Mouse (Mus musculus): ENCODE data around the gene Dnm3. TPM values are rescaled to one million over a fixed set of nuclear protein-coding genes. Genes with fewer than 3 reads are reported as not detected.
A peak's percentile ranks its signal among the peaks of the same experiment; 100 is the strongest.
"Not testable (repeated sequence)": the region's sequence is repeated elsewhere in the genome, so short reads cannot be mapped to it uniquely, and the experiment has no call there.

Dnm3 gene
- total RNA-seq, 2 experiments from 2014 or later, result 0.15 TPM; not detected in 1

- ATAC-seq (ENCODE audit: poor library complexity, severe bottlenecking), result no peak
Observed at GRCm38 (mm10) chr1:162436672-162437071, 41.2 kb downstream of the Dnm3 start.

- no peak for ATAC-seq (ENCODE audit: poor library complexity, severe bottlenecking)
Observed at GRCm38 (mm10) chr1:162428904-162429303, 48.9 kb downstream of the Dnm3 start.

GRCm38 (mm10) chr1:162425930-162426478, 51.8 kb downstream of the Dnm3 start:
- no peak for ATAC-seq (ENCODE audit: poor library complexity, severe bottlenecking)

- no peak for ATAC-seq (ENCODE audit: poor library complexity, severe bottlenecking)
Observed at GRCm38 (mm10) chr1:162422826-162423225, 55.0 kb downstream of the Dnm3 start.

GRCm38 (mm10) chr1:162413791-162414190, 64.0 kb downstream of the Dnm3 start:
- ATAC-seq (ENCODE audit: poor library complexity, severe bottlenecking), result 0 out of 2 replicates have a peak, but pooled peaks have one; percentile 30

GRCm38 (mm10) chr1:162412787-162413429, 64.9 kb downstream of the Dnm3 start:
- ATAC-seq (ENCODE audit: poor library complexity, severe bottlenecking), result no peak

GRCm38 (mm10) chr1:162410207-162410965, 67.4 kb downstream of the Dnm3 start:
- ATAC-seq (ENCODE audit: poor library complexity, severe bottlenecking), result no peak

GRCm38 (mm10) chr1:162394549-162394948, 83.3 kb downstream of the Dnm3 start:
- ATAC-seq (ENCODE audit: poor library complexity, severe bottlenecking), result no peak

GRCm38 (mm10) chr1:162388442-162389165, 89.2 kb downstream of the Dnm3 start:
- peak; percentile 48; the same call in 1 of the 2 replicates for ATAC-seq (ENCODE audit: poor library complexity, severe bottlenecking)

GRCm38 (mm10) chr1:162373068-162373467, 104.8 kb downstream of the Dnm3 start:
- not testable (repeated sequence) for ATAC-seq (ENCODE audit: poor library complexity, severe bottlenecking)

GRCm38 (mm10) chr1:162369726-162370125, 108.1 kb downstream of the Dnm3 start:
- ATAC-seq (ENCODE audit: poor library complexity, severe bottlenecking), result no peak

GRCm38 (mm10) chr1:162361978-162362377, 115.9 kb downstream of the Dnm3 start:
- no peak for ATAC-seq (ENCODE audit: poor library complexity, severe bottlenecking)

- ATAC-seq (ENCODE audit: poor library complexity, severe bottlenecking), result no peak
Observed at GRCm38 (mm10) chr1:162359270-162359669, 118.6 kb downstream of the Dnm3 start.

- no peak for ATAC-seq (ENCODE audit: poor library complexity, severe bottlenecking)
Observed at GRCm38 (mm10) chr1:162358036-162358435, 119.8 kb downstream of the Dnm3 start.

GRCm38 (mm10) chr1:162356481-162356880, 121.4 kb downstream of the Dnm3 start:
- ATAC-seq (ENCODE audit: poor library complexity, severe bottlenecking), result no peak

- no peak for ATAC-seq (ENCODE audit: poor library complexity, severe bottlenecking)
Observed at GRCm38 (mm10) chr1:162354780-162355179, 123.1 kb downstream of the Dnm3 start.

GRCm38 (mm10) chr1:162353831-162354230, 124.0 kb downstream of the Dnm3 start:
- no peak for ATAC-seq (ENCODE audit: poor library complexity, severe bottlenecking)

GRCm38 (mm10) chr1:162349306-162349705, 128.5 kb downstream of the Dnm3 start:
- no peak for ATAC-seq (ENCODE audit: poor library complexity, severe bottlenecking)

- ATAC-seq (ENCODE audit: poor library complexity, severe bottlenecking), result no peak
Observed at GRCm38 (mm10) chr1:162346456-162347011, 131.3 kb downstream of the Dnm3 start.

- ATAC-seq (ENCODE audit: poor library complexity, severe bottlenecking), result no peak
Observed at GRCm38 (mm10) chr1:162337170-162337569, 140.7 kb downstream of the Dnm3 start.

GRCm38 (mm10) chr1:162336640-162337039, 141.2 kb downstream of the Dnm3 start:
- no peak for ATAC-seq (ENCODE audit: poor library complexity, severe bottlenecking)
